In the genomic region with DNA sequence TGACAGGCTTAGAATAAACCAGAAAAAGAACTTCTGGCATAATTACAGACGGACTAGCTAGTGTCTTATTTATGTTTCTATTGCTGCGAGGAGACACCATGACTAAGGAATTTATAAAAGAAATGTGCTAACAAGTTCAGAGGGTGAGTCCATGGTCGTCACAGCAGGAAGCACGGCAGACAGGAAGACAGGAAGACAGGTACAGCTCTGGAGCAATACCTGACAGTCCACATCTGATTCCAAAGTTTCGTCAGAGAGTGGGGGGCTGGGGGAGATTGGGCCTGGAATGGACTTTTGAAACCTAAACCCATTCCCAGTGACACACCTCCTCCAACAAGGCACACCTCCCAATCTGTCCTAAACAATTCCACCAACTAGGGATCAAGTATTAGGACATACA, we compare ENCODE assay signal across 26 mouse cellular contexts. TPM values are rescaled to one million over a fixed set of nuclear protein-coding genes. Genes with fewer than 3 reads are reported as not detected.
DNase-seq lines count a peak whose midpoint lies in the region; ATAC-seq and TF ChIP-seq lines count a peak whose summit lies in the region.
"Had no signal": no experiment of that assay in that cellular context is flagged by ENCODE, and none has a peak within 500 bp of the region (broad histone marks: within the 10 kb centered on the region; RNA-seq: fewer than 3 reads in every experiment).

No protein-coding gene starts in this region.

- no peak overlapping the region for H3K4me2 ChIP-seq in liver, embryonic 14.5 days (ENCODE audit: low read depth)
- no peak overlapping the region for H3K4me2 ChIP-seq in forebrain, embryonic 16.5 days (ENCODE audit: low read length)
- H3K4me2 ChIP-seq: embryonic facial prominence, embryonic 12.5 days; forebrain, embryonic 12.5 days; neural tube, embryonic 15.5 days had no signal

- H3K27ac ChIP-seq in liver, embryonic 14.5 days = no peak overlapping the region
- no peak overlapping the region for H3K27ac ChIP-seq in forebrain, embryonic 16.5 days (ENCODE audit: low read length)
- H3K27ac ChIP-seq: embryonic facial prominence, embryonic 12.5 days; forebrain, embryonic 12.5 days; gastrocnemius, adult 2 months; heart, embryonic 10.5 days; limb, embryonic 10.5 days; midbrain, embryonic 10.5 days; neural tube, embryonic 15.5 days had no signal

- ATAC-seq in liver, embryonic 14.5 days (ENCODE audit: insufficient read depth) = peak; percentile 33
- ATAC-seq in forebrain, embryonic 16.5 days = no peak
- ATAC-seq: hindbrain, embryonic 16.5 days; intestine, postnatal 0 days; Patski had no signal

- H3K4me3 ChIP-seq in liver, embryonic 14.5 days (ENCODE audit: insufficient read depth in 1 of 2, low read depth in 2 of 2, low read length in 2 of 2) = no peak overlapping the region
- H3K4me3 ChIP-seq in forebrain, embryonic 16.5 days (replicated peaks; ENCODE audit: low read length) = no peak overlapping the region
- H3K4me3 ChIP-seq: embryonic facial prominence, embryonic 12.5 days; erythroblast, embryonic 14.5 days; forebrain, embryonic 12.5 days; gastrocnemius, adult 2 months; heart, embryonic 10.5 days; limb, embryonic 10.5 days; midbrain, embryonic 10.5 days; neural tube, embryonic 15.5 days had no signal

- TF ChIP-seq CTCF in liver, embryonic 14.5 days (IDR thresholded peaks at IDR 0.05; ENCODE audit: low read depth) = no peak

- H3K9ac ChIP-seq in liver, embryonic 14.5 days (replicated peaks) = no peak overlapping the region
- no peak overlapping the region for H3K9ac ChIP-seq in forebrain, embryonic 16.5 days (replicated peaks; ENCODE audit: low read depth, low read length)
- H3K9ac ChIP-seq: embryonic facial prominence, embryonic 12.5 days; forebrain, embryonic 12.5 days; neural tube, embryonic 15.5 days had no signal

- peaks cover 0 to 10% of the 10 kb centered on the region in 2 experiments; a peak in 2 of 4 replicates for H3K4me1 ChIP-seq in liver, embryonic 14.5 days (replicated peaks; ENCODE audit: control insufficient read depth in 2 of 2, insufficient read depth in 2 of 2, low read length in 1 of 2)
- peaks cover 12% of the 10 kb centered on the region for H3K4me1 ChIP-seq in forebrain, embryonic 16.5 days (replicated peaks; ENCODE audit: control insufficient read depth, insufficient read depth, low read length)
- H3K4me1 ChIP-seq: forebrain, embryonic 12.5 days; neural tube, embryonic 15.5 days had no signal

- peak; percentile 51 for DNase-seq in cerebellum, adult 9-10 months
- no peak for DNase-seq in cerebellum, adult 18-20 months
- no peak for DNase-seq in liver, embryonic 14.5 days (ENCODE audit: low read depth in 3 of 3, low spot score in 3 of 3)
- no peak for DNase-seq in liver
- peak; percentile 20 for DNase-seq in induced T-regulatory cell, adult 2 months (ENCODE audit: low read depth)
- DNase-seq in adrenal gland, postnatal 4 days (ENCODE audit: low spot score in 2 of 2) = no peak
- DNase-seq: adrenal gland, adult 8-10 months; cerebellum, postnatal 14 days; gastrocnemius, adult 2 months; lung, adult 18-20 months; lung, postnatal 10 days; right cerebral cortex, adult 18-20 months; right cerebral cortex, postnatal 4 days; thymus, postnatal 14 days had no signal

- no peaks in the 10 kb centered on the region for H3K36me3 ChIP-seq in liver, embryonic 14.5 days (replicated peaks; ENCODE audit: control insufficient read depth, insufficient read depth, low read depth)
- H3K36me3 ChIP-seq in forebrain, embryonic 16.5 days (ENCODE audit: control insufficient read depth, insufficient read depth) = no peaks in the 10 kb centered on the region
- H3K36me3 ChIP-seq: embryonic facial prominence, embryonic 12.5 days; forebrain, embryonic 12.5 days; heart, embryonic 10.5 days; limb, embryonic 10.5 days; midbrain, embryonic 10.5 days; neural tube, embryonic 15.5 days had no signal

- WGBS in liver, embryonic 14.5 days (ENCODE audit: insufficient replicate concordance) = 49% methylated on average over 5 of the region's 5 CpGs
- WGBS in forebrain, embryonic 16.5 days = 76% methylated on average over 5 of the region's 5 CpGs

- TF ChIP-seq EP300 in liver, embryonic 14.5 days (IDR thresholded peaks at IDR 0.05; ENCODE audit: low read depth) = no peak

- no peaks in the 10 kb centered on the region for H3K9me3 ChIP-seq in liver, embryonic 14.5 days (ENCODE audit: control insufficient read depth, low read length)
- H3K9me3 ChIP-seq in forebrain, embryonic 16.5 days (ENCODE audit: control insufficient read depth, low read length) = no peaks in the 10 kb centered on the region
- H3K9me3 ChIP-seq: embryonic facial prominence, embryonic 12.5 days; forebrain, embryonic 12.5 days; G1E; heart, embryonic 10.5 days; limb, embryonic 10.5 days; midbrain, embryonic 10.5 days; neural tube, embryonic 15.5 days had no signal

- H3K27me3 ChIP-seq in liver, embryonic 14.5 days (ENCODE audit: control insufficient read depth, insufficient read depth, low read length) = no peaks in the 10 kb centered on the region
- H3K27me3 ChIP-seq in forebrain, embryonic 16.5 days (replicated peaks; ENCODE audit: control insufficient read depth, insufficient read depth, low read length) = no peaks in the 10 kb centered on the region
- H3K27me3 ChIP-seq: embryonic facial prominence, embryonic 12.5 days; forebrain, embryonic 12.5 days; neural tube, embryonic 15.5 days; Patski had no signal

RNA-seq across cellular contexts. Expression of a gene that starts 9.4 kb away (rescaled TPM):
- 3.1 and 4.1 TPM in 2 replicates for polyA plus RNA-seq in liver, embryonic 14.5 days (2012; rRNA removed)
- polyA plus RNA-seq in liver, embryonic 14.5 days (2014; fragmentation: Nextera tagmentation; extraction: Ambion mirVana) = 4.0 and 4.4 TPM in 2 replicates
- total RNA-seq in adrenal gland, postnatal 4 days (2021) = 10 to 100 TPM; 19.1 to 19.8 TPM
- 12.8 and 14.3 TPM in 2 replicates for polyA plus RNA-seq in forebrain, embryonic 16.5 days (2015; fragmentation: Nextera tagmentation; extraction: Ambion mirVana)

RNA-seq across cellular contexts. Expression of a gene that starts 9.9 kb away (rescaled TPM):
- polyA plus RNA-seq in liver, embryonic 14.5 days (2012; rRNA removed) = 45.9 and 58.6 TPM in 2 replicates
- polyA plus RNA-seq in liver, embryonic 14.5 days (2014; fragmentation: Nextera tagmentation; extraction: Ambion mirVana) = 87.1 and 92.4 TPM in 2 replicates
- 100 to 1,000 TPM; 131 to 133 TPM for total RNA-seq in adrenal gland, postnatal 4 days (2021)
- polyA plus RNA-seq in forebrain, embryonic 16.5 days (2015; fragmentation: Nextera tagmentation; extraction: Ambion mirVana) = 107 and 115 TPM in 2 replicates

Comparison
In these comparisons a context has a peak if more than half of its experiments do, and no peak if none do; other contexts are left out.
1. DNase-seq: peak in cerebellum, adult 9-10 months (single experiment) and induced T-regulatory cell, adult 2 months (single experiment); none in cerebellum, adult 18-20 months (0 of 2), liver, embryonic 14.5 days (0 of 3), liver (single experiment) and adrenal gland, postnatal 4 days (0 of 2).